Mouse (Mus musculus) small intestine, adult 2 months (tissue): ENCODE data around the gene Rap1gap.

Source experiments
- CTCF ChIP-seq: fragments of 200-500 bp; IDR thresholded peaks from 2 replicates; pipeline ENCODE4 v1.5.1; 2012; ENCODE audit warnings: low read depth, mild to moderate bottlenecking, control low read depth, inconsistent platforms, low read length, moderate library complexity, mixed read lengths; ENCODE audit not compliant: insufficient replicate concordance, insufficient read length; ENCODE audit errors: extremely low read depth
- POLR2A ChIP-seq: fragments of 200-500 bp; IDR thresholded peaks from 2 replicates; pipeline ENCODE4 v1.6.1; 2012; ENCODE audit warnings: low read depth, mild to moderate bottlenecking, control low read depth, inconsistent platforms, low read length, moderate library complexity

DNA sequence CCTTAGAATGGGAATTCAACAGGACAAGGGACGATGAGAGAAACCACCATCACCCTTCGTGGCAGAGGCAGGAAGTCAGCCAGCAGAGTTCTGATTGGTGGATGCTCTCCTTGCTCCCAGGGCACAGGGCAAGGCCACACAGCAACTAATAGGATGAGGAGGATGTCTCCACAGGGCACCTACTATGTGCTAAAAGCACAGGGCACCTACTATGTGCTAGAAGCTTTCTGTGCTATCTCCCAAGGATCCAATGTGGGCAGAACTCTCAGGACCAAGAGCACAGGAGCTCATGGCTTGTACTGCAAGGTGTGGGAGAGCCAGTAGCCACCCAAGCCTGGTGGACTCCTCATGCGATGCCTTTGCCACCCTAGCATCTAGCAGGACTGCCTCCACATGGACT, 107.2 kb downstream of the Rap1gap start:
- no peak for TF ChIP-seq CTCF
- no peak for TF ChIP-seq POLR2A
